Mouse (Mus musculus) testis, adult 10 weeks (tissue): ENCODE measurements around the gene Il4ra. TPM values are rescaled to one million over a fixed set of nuclear protein-coding genes. Genes with fewer than 3 reads are reported as not detected.

Experiments used
- polyA plus RNA-seq: library from polyadenylated mRNA; stranded (reverse); fragments of 350-450 nt; fragmentation: Illumina TruSeq; extraction: RNeasy Lipid Tissue Mini Kit (QIAGEN cat#74804); gene quantifications from one replicate; pipeline ENCODE4 v1.2.3, GENCODE M21; 2014; ENCODE audit warnings: low read depth, low replicate concordance

Il4ra gene
- 0.42 TPM for polyA plus RNA-seq

GRCm38 (mm10) chr7:125551766-125552709, at the start of gene Il4ra:
TSS of gene Il4ra (plus strand) at chr7:125552120.

GRCm38 (mm10) chr7:125603185-125603631, 51.3 kb downstream of the Il4ra start, which contains the start of gene Il21r:
TSS of gene Il21r (plus strand) at chr7:125603429.

Other genes with a start within 250 kb of the Il4ra start
- gene Kdm8, start 107.4 kb upstream of the Il4ra start, polyA plus RNA-seq: 0.43 TPM
- gene Nsmce1, start 60.5 kb upstream of the Il4ra start, polyA plus RNA-seq: 142 TPM
- not detected for gene Il21r, start 51.3 kb downstream of the Il4ra start, polyA plus RNA-seq
- 9.5 TPM for gene Gtf3c1, start 155.7 kb downstream of the Il4ra start, polyA plus RNA-seq
- gene D430042O09Rik, start 155.8 kb downstream of the Il4ra start, polyA plus RNA-seq: 49.0 TPM